Mouse (Mus musculus) T-helper 1 cell (primary cell): ENCODE measurements at regions not wholly inside any gene's neighbourhood (a gene's known extent, or its start where the extent isn't known, plus 50 kb on each side); places are given as distances from the start of the nearest gene placed in this dataset.

Experiments used
- in situ Hi-C: fragments of 300-600 bp; cut with MboI, MseI; formaldehyde crosslinking; loops from one replicate; pipeline ENCODE4 v1.15.1; 2025; ENCODE audit warnings: high pct_unique_total_duplicates

- in situ Hi-C loops: loop anchor here (10.0 kb wide), 1 partner anchor 1038 kb away; no protein-coding TSS in a partner anchor
These were observed 52.3 kb upstream of the Cttnbp2 start for GRCm38 (mm10) chr6:18566934-18567333.

- in situ Hi-C loops: loop anchor here (10.0 kb wide), 1 partner anchor 1036 kb away; no protein-coding TSS in a partner anchor
These were observed 54.6 kb upstream of the Cttnbp2 start for GRCm38 (mm10) chr6:18569221-18569620.

GRCm38 (mm10) chr6:18578501-18578900 is 63.9 kb upstream of the Cttnbp2 start:
- in situ Hi-C loops: no loop called here

- in situ Hi-C loops: no loop called here
These were observed 74.8 kb upstream of the Cttnbp2 start for GRCm38 (mm10) chr6:18589436-18589835.

- in situ Hi-C loops: no loop called here
These were observed 82.0 kb upstream of the Cttnbp2 start for GRCm38 (mm10) chr6:18596680-18597079.

GRCm38 (mm10) chr6:18599626-18600025 is 85.0 kb upstream of the Cttnbp2 start:
- in situ Hi-C loops: no loop called here

GRCm38 (mm10) chr6:18601926-18602325 is 87.3 kb upstream of the Cttnbp2 start:
- in situ Hi-C loops: no loop called here

GRCm38 (mm10) chr6:18621372-18622262 is 107.0 kb upstream of the Cttnbp2 start:
- in situ Hi-C loops: no loop called here

GRCm38 (mm10) chr6:18628591-18628990 is 113.9 kb upstream of the Cttnbp2 start:
- in situ Hi-C loops: no loop called here

GRCm38 (mm10) chr6:18633540-18634200 is 119.0 kb upstream of the Cttnbp2 start:
- in situ Hi-C loops: no loop called here

GRCm38 (mm10) chr6:18639712-18640383 is 125.2 kb upstream of the Cttnbp2 start:
- in situ Hi-C loops: loop anchor here (10.0 kb wide), 1 partner anchor 485 kb away; no protein-coding TSS in a partner anchor

GRCm38 (mm10) chr6:18648898-18649591 is 134.4 kb upstream of the Cttnbp2 start:
- in situ Hi-C loops: loop anchor here (10.0 kb wide), 1 partner anchor 494 kb away; no protein-coding TSS in a partner anchor

GRCm38 (mm10) chr6:18651319-18651718 is 136.7 kb upstream of the Cttnbp2 start:
- in situ Hi-C loops: loop anchor here (10.0 kb wide), 1 partner anchor 637 kb away; no protein-coding TSS in a partner anchor

- in situ Hi-C loops: loop anchor here (10.0 kb wide), 1 partner anchor 637 kb away; no protein-coding TSS in a partner anchor
These were observed 137.5 kb upstream of the Cttnbp2 start for GRCm38 (mm10) chr6:18652006-18652601.

GRCm38 (mm10) chr6:18654275-18654674 is 139.6 kb upstream of the Cttnbp2 start:
- in situ Hi-C loops: loop anchor here (10.0 kb wide), 1 partner anchor 639 kb away; no protein-coding TSS in a partner anchor

- in situ Hi-C loops: loop anchor here (10.0 kb wide), 1 partner anchor 641 kb away; no protein-coding TSS in a partner anchor
These were observed 141.6 kb upstream of the Cttnbp2 start for GRCm38 (mm10) chr6:18656202-18656601.

GRCm38 (mm10) chr6:18656772-18657401 is 142.2 kb upstream of the Cttnbp2 start:
- in situ Hi-C loops: loop anchor here (10.0 kb wide), 1 partner anchor 642 kb away; no protein-coding TSS in a partner anchor

GRCm38 (mm10) chr6:18664687-18665086 is 150.0 kb upstream of the Cttnbp2 start:
- in situ Hi-C loops: no loop called here

- in situ Hi-C loops: no loop called here
These were observed 151.3 kb upstream of the Cttnbp2 start for GRCm38 (mm10) chr6:18665992-18666391.

- in situ Hi-C loops: no loop called here
These were observed 151.9 kb upstream of the Cttnbp2 start for GRCm38 (mm10) chr6:18666543-18666942.
